Mouse (Mus musculus) lung, postnatal 4 days (tissue): ENCODE measurements around the gene Dcpp1.
A peak's percentile ranks its signal among the peaks of the same experiment; 100 is the strongest.
"Not testable (repeated sequence)": the region's sequence is repeated elsewhere in the genome, so short reads cannot be mapped to it uniquely, and the experiment has no call there.

ENCODE experiments used
- DNase-seq, 2 experiments: peaks; one replicate each; pipeline ENCODE4 v3.0.0; 2021

Gene Dcpp1

DNA sequence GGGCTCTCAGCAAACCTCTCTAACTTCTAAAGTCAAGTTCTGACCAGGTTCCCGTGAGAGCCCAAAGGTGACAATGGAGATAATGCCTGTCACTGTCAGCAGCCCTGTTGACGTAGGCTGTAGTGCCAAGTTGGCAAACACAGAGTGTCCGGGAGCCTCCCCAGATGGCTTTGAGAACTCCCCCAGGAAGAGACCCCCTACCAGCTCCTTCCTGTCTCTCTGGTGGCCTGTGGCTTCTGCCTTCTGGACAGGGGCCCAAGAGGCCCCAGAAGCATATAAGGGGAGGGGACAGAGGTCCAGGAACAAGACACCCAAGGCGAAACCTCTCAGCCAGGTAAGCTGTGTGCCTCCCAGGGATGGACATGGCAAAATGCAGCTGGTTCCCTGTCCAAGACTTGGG is at the start of gene Dcpp1, which contains the start of gene Dcpp2:
Gene Dcpp1, plus strand, starts transcription at position 301 of the 400 bp plus-strand sequence.
Gene Dcpp2, plus strand, starts transcription at position 305 of the 400 bp plus-strand sequence.
- DNase-seq, result not testable (repeated sequence)

DNA sequence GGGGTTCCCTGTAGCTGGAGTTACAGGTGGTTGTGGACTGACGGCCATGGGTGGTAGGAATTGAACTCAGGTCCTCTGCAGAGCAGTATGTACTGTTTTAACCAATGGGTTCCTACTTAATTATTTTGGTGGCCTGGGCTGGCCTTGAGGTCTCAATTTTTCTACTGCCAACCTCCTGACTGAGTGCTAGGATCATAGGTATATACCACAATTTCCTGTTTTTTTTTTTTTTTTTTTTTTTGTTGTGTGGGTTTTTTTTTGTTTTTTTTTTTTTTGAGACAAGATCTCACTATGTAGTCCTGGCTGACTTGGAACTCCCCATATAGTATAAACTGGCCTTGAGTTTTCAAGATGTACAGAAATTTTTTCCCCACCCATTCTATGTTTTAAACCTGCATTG is 49.5 kb upstream of the Dcpp1 start:
- no peak for DNase-seq

GRCm38 (mm10) chr17:23836006-23836575 is 44.6 kb upstream of the Dcpp1 start, which contains the start of gene Prss33:
Gene Prss33, minus strand, starts transcription at chr17:23836056.
- DNase-seq, result no peak

DNA sequence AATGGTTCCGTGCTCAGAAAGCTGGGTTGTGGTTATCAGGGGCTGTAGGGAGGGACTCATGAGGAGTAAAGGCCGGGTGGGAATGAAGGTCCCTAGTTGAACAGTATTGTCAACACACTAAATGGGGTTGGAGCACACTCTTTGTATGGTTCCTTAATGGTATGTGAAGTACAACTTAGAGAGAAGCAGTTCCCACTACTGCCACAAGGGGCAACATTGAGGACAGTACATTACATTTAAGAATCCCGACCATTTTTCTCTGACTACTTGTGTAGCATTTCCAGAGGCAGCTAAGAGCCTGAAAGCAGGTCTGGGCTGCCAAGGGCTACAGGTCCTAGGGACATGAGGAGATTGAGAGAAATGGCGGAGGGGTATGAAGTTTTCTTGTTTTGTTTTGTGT is 39.5 kb upstream of the Dcpp1 start:
- peak in 1 of 2 experiments; percentile 72 for DNase-seq

- no peak for DNase-seq
Measured at GRCm38 (mm10) chr17:23843141-23843811, 37.4 kb upstream of the Dcpp1 start.

DNA sequence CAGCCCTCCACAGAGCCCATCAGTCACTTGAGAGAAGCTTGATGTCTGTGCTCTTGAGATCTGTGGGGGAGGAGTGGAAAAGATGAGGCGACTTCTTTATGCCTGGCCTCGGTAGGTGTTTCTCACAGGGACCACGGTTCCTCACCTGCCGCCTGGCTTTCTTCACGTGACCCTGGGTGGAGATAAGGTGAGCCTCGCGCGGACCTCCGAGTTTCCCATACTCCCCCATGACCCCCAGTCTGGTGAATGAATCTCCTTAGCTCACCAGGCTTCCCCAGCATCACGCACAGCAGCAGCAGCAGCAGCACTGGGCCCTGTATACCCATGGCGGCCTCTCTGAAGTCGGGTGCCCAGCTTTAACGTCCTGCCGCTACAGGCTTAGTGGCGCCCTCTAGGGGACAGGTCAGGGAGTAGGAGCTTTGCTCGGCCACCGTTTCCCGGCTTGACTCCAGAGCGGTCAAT is 36.8 kb upstream of the Dcpp1 start, which contains the start of the genes Prss32 and Prss41:
Gene Prss32, plus strand, starts transcription at position 44 of the 462 bp plus-strand sequence.
Gene Prss41, minus strand, starts transcription at position 361 of the 462 bp plus-strand sequence.
- DNase-seq, result peak; percentile 56 to 74

GRCm38 (mm10) chr17:23850028-23850427 is 30.6 kb upstream of the Dcpp1 start:
- DNase-seq, result no peak

GRCm38 (mm10) chr17:23850853-23851749 is 29.6 kb upstream of the Dcpp1 start:
- peak; percentile 67 to 78 for DNase-seq

DNA sequence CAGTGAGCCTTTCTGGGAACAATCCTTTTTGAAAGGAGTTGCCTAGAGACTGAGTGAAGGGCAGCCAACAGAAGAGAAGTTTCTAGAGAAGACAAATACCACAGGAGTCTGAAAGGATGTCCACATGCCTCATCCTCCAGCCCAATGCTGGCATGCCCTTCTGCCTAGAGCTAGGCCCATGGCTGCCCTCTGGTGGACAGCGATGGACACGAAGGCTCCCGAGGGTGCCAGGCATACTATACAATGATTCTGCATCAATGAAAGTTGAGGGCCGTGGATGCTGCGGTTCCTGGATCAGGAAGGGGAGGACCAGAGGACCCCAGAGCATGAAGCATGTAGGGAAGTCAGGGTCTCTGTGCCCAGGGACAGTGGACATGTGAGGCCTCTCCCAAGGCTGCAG is 27.4 kb upstream of the Dcpp1 start:
- peak; percentile 59 to 71 for DNase-seq

GRCm38 (mm10) chr17:23854229-23854765 is 26.4 kb upstream of the Dcpp1 start:
- DNase-seq, result no peak

DNA sequence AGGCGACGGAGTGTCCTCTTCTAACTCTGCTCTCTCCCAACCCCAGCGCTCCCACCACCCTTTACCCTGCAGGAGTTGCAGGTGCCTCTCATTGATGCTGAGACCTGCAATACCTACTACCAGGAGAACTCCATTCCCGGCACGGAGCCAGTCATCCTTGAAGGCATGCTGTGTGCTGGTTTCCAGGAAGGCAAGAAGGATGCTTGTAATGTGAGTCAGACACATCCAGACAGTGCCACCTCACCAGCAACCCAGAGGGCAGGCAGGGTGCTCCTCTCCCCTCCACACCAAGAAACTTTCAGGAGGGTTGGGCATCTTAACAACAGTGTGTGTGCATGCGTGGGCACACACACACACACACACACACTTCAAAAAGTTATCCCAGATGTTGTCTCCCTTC is 23.5 kb upstream of the Dcpp1 start:
- no peak for DNase-seq

DNA sequence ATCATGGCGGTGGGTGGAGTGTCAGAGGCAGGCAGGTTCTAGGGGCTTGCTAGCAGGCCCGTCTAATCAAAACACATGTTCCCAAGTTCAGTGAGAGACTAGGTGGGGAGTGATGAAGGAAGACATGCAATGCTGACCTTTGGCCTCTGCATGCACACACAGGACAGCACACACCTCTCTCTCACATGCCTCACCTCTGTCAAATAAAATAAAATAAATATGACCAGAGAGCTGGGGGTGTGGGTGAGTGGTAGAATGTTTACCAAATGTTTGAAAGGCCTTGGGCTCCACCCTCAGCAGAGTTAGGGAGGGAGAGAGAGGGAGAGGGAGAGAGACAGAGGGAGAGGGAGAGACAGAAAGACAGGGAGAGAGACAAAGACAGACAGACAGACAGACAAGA is 22.8 kb upstream of the Dcpp1 start:
- no peak for DNase-seq

- DNase-seq, result no peak
Measured at GRCm38 (mm10) chr17:23862926-23863325, 17.8 kb upstream of the Dcpp1 start.

DNA sequence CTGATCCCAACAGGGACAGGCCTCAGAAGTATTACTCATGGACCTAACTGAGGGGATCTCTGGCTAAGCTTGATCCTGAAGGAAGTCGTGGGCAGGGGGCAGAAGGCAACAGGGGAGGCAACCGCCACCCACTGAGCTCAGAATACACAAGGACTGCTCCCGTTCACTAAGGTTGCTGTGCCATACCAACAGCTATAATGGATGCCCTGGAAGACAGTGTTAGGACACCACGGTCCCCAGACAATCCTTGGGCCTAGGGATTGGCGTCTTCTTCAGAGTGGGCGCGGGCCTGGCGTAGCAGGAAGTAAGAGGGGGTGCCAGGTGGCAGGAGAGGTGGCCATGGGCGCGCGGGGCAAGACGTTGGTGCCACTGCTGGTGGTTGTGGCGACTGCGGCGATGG is 12.9 kb upstream of the Dcpp1 start, which contains the start of gene Prss21:
Gene Prss21, plus strand, starts transcription at position 301 of the 400 bp plus-strand sequence.
- DNase-seq, result no peak

GRCm38 (mm10) chr17:23868513-23868912 is 12.2 kb upstream of the Dcpp1 start:
- DNase-seq, result peak; percentile 38 to 45

DNA sequence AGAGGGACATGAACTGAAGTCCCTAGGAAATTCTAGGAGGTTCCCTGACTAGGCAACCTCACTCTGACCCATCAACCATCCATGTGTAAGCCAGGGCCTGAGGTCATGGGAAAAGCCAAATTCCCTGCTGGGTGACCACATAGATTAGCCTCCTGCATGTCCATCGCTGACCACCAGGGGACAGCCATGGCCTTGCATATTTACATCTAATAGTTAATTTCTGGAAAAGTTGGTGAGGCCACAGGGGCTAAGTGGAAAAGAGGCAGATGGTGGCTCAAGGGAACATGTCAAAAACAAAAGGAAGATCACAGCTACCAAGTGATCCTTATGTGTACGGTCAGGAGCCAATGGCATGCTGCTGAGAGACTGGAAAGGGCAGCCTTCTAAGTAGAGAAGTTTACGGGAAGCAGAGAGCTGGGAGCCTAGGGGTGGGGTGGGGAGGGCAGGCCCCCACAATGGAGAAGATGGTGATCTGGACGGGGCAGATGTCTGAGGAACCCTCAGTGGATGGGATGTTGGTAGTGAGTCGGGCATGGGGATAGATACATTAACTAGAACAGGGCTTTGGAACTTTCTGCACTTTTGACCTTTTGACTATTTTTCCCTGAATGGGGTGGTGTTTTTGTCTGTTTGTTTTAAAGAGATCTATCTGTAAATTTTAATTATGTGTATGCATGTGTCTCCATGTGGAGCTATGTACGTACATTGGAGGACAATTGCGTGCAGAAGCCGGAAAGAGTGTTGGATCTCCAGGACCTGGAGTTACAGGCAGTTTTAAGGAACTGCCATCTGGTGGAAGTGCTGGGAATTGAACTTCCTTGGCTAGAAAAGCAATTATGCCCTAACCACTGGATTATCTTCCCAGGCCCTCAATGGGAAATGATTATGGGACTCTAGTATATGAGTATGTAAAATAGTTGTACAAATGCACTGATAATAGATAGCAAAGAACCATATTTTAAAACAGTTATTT is 6.5 kb upstream of the Dcpp1 start:
- DNase-seq, result peak; percentile 66 to 71

DNA sequence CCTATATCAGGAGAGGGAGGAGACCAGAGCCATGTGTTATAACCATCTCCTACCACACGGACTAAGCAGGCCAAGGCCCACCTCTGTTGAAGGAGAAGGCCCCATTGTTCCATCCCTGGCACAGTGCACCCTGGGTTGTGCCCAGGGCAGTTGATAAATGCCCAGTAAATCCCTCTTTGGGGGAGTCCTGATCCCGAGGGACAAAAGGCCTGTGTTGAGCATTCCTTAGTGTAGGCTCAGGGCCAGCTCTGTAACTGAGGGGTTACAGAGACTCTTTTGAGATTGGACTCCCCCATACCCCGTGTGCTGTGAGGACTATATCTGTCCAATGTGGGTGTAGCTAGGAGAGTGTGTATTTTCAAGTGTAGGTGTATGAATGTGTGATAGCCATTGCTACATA is 3.9 kb upstream of the Dcpp1 start:
- no peak for DNase-seq

GRCm38 (mm10) chr17:23877166-23877565 is 3.5 kb upstream of the Dcpp1 start:
- no peak for DNase-seq

GRCm38 (mm10) chr17:23917158-23917557 is 36.5 kb downstream of the Dcpp1 start, which contains the start of gene Dcpp3:
Gene Dcpp3, plus strand, starts transcription at chr17:23917458.
- peak in 1 of 2 experiments; percentile 31 for DNase-seq

GRCm38 (mm10) chr17:23924531-23925007 is 43.9 kb downstream of the Dcpp1 start:
- DNase-seq, result peak; percentile 92 to 96

DNA sequence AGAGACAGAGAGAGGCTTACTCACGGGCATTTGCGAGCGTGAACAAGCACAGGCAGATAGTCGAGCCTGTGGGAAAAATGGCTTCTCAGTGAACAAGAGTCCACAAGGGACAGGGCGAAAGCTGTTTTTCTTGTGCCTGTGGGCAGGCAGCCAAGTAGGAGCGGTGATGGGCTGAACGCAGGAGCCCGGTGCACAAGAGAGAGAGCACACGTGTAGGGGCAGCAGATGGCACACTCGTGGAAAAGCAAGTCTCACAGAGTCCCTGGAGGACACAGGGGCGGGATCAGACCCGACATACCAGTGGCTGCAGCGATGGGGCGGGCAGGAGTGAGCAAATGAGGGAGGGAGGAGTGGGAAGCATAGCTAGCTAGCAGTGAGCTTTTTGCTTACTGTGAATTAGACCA is 44.4 kb downstream of the Dcpp1 start:
- peak; percentile 63 to 78 for DNase-seq
